Mouse (Mus musculus): ENCODE data around the gene Dok1. TPM values are rescaled to one million over a fixed set of nuclear protein-coding genes. Genes with fewer than 3 reads are reported as not detected.

Dok1 gene
- polyA plus RNA-seq, 1 experiment from 2014 or later: 4.9 TPM

GRCm38 (mm10) chr6:83023786-83024185, 9.5 kb downstream of the Dok1 start:
- no peak for ATAC-seq (ENCODE audit: low FRiP score)
- Histone ChIP-seq H3K4me3 (replicated peaks) (no peak overlapping the region), H3K4me1 (no peaks in the 10 kb centered on the region), H3K27ac (no peak overlapping the region), H3K9me3 (no peaks in the 10 kb centered on the region), H3K4me2 (no peak overlapping the region), H3K36me3 (replicated peaks) (no peaks in the 10 kb centered on the region), H3K9ac (no peak overlapping the region), H3K27me3 (peaks cover 19% of the 10 kb centered on the region)
- 93% methylated on average over 2 of the region's 2 CpGs for WGBS

- H3K9ac ChIP-seq: no peak overlapping the region
- no peaks in the 10 kb centered on the region for H3K36me3 ChIP-seq (replicated peaks)
- WGBS: 85% methylated on average over 9 of the region's 9 CpGs
- peaks cover 11% of the 10 kb centered on the region; the same call in 1 of the 2 replicates for H3K27me3 ChIP-seq
- no peak overlapping the region for H3K4me2 ChIP-seq
- no peaks in the 10 kb centered on the region for H3K4me1 ChIP-seq
- no peak overlapping the region for H3K27ac ChIP-seq
- H3K4me3 ChIP-seq (replicated peaks): no peak overlapping the region
- no peak for ATAC-seq (ENCODE audit: low FRiP score)
- no peaks in the 10 kb centered on the region for H3K9me3 ChIP-seq
Measured at GRCm38 (mm10) chr6:83023008-83023407, 10.3 kb downstream of the Dok1 start.

- H3K27me3 ChIP-seq: no peaks in the 10 kb centered on the region
- no peaks in the 10 kb centered on the region for H3K4me1 ChIP-seq
- no peaks in the 10 kb centered on the region for H3K36me3 ChIP-seq (replicated peaks)
- no peak overlapping the region for H3K9ac ChIP-seq
- H3K4me3 ChIP-seq (replicated peaks): no peak overlapping the region
- H3K27ac ChIP-seq: no peak overlapping the region
- H3K4me2 ChIP-seq: no peak overlapping the region
- ATAC-seq (ENCODE audit: low FRiP score): no peak
- WGBS: 89% methylated on average over 4 of the region's 4 CpGs
- H3K9me3 ChIP-seq: no peaks in the 10 kb centered on the region
Measured at GRCm38 (mm10) chr6:83020836-83021593, 12.3 kb downstream of the Dok1 start.

- H3K4me2 ChIP-seq: no peak overlapping the region
- H3K4me1 ChIP-seq: no peaks in the 10 kb centered on the region
- WGBS: 85% methylated on average over 6 of the region's 6 CpGs
- no peak overlapping the region for H3K9ac ChIP-seq
- H3K4me3 ChIP-seq (replicated peaks): no peak overlapping the region
- no peaks in the 10 kb centered on the region for H3K36me3 ChIP-seq (replicated peaks)
- no peak for ATAC-seq (ENCODE audit: low FRiP score)
- H3K9me3 ChIP-seq: no peaks in the 10 kb centered on the region
- no peaks in the 10 kb centered on the region for H3K27me3 ChIP-seq
- no peak overlapping the region for H3K27ac ChIP-seq
Measured at GRCm38 (mm10) chr6:83020121-83020520, 13.2 kb downstream of the Dok1 start.

- Histone ChIP-seq H3K36me3 (replicated peaks) (no peaks in the 10 kb centered on the region), H3K4me3 (replicated peaks) (no peak overlapping the region), H3K27me3 (no peaks in the 10 kb centered on the region), H3K27ac (no peak overlapping the region), H3K9ac (no peak overlapping the region), H3K9me3 (no peaks in the 10 kb centered on the region), H3K4me2 (no peak overlapping the region), H3K4me1 (no peaks in the 10 kb centered on the region)
- no peak for ATAC-seq (ENCODE audit: low FRiP score)
- WGBS: 67% methylated on average over 3 of the region's 3 CpGs
Measured at GRCm38 (mm10) chr6:83019044-83019443, 14.2 kb downstream of the Dok1 start.

GRCm38 (mm10) chr6:83017190-83017589, 16.1 kb downstream of the Dok1 start:
- Histone ChIP-seq H3K9me3 (no peaks in the 10 kb centered on the region), H3K4me3 (replicated peaks) (no peak overlapping the region), H3K27me3 (no peaks in the 10 kb centered on the region), H3K4me1 (no peaks in the 10 kb centered on the region), H3K9ac (no peak overlapping the region), H3K27ac (no peak overlapping the region), H3K36me3 (replicated peaks) (no peaks in the 10 kb centered on the region), H3K4me2 (no peak overlapping the region)
- no peak for ATAC-seq (ENCODE audit: low FRiP score)
- WGBS: 81% methylated on average over 3 of the region's 3 CpGs

- H3K4me3 ChIP-seq (replicated peaks): no peak overlapping the region
- H3K9me3 ChIP-seq: no peaks in the 10 kb centered on the region
- WGBS: 93% methylated on average over 2 of the region's 2 CpGs
- ATAC-seq (ENCODE audit: low FRiP score): no peak
- H3K4me1 ChIP-seq: no peaks in the 10 kb centered on the region
- H3K27me3 ChIP-seq: no peaks in the 10 kb centered on the region
- H3K36me3 ChIP-seq (replicated peaks): no peaks in the 10 kb centered on the region
- no peak overlapping the region for H3K27ac ChIP-seq
- no peak overlapping the region for H3K4me2 ChIP-seq
- H3K9ac ChIP-seq: no peak overlapping the region
Measured at GRCm38 (mm10) chr6:83015749-83016148, 17.5 kb downstream of the Dok1 start.

GRCm38 (mm10) chr6:83014482-83015466, 18.5 kb downstream of the Dok1 start:
- no peak overlapping the region for H3K9ac ChIP-seq
- ATAC-seq (ENCODE audit: low FRiP score): no peak
- no peak overlapping the region for H3K4me2 ChIP-seq
- H3K27ac ChIP-seq: no peak overlapping the region
- no peaks in the 10 kb centered on the region for H3K36me3 ChIP-seq (replicated peaks)
- WGBS: 75% methylated on average over 12 of the region's 12 CpGs
- H3K27me3 ChIP-seq: peaks cover 4% of the 10 kb centered on the region; the same call in 1 of the 2 replicates
- H3K9me3 ChIP-seq: no peaks in the 10 kb centered on the region
- H3K4me3 ChIP-seq (replicated peaks): no peak overlapping the region
- H3K4me1 ChIP-seq: no peaks in the 10 kb centered on the region

GRCm38 (mm10) chr6:83013444-83013843, 19.8 kb downstream of the Dok1 start:
- Histone ChIP-seq H3K36me3 (replicated peaks) (no peaks in the 10 kb centered on the region), H3K4me2 (no peak overlapping the region), H3K9me3 (no peaks in the 10 kb centered on the region), H3K27ac (no peak overlapping the region), H3K27me3 (peaks cover 6% of the 10 kb centered on the region; the same call in 1 of the 2 replicates), H3K9ac (no peak overlapping the region), H3K4me3 (replicated peaks) (no peak overlapping the region), H3K4me1 (no peaks in the 10 kb centered on the region)
- WGBS: 64% methylated on average over 5 of the region's 5 CpGs
- ATAC-seq (ENCODE audit: low FRiP score): no peak

GRCm38 (mm10) chr6:83011756-83012155, 21.5 kb downstream of the Dok1 start:
- no peak overlapping the region for H3K9ac ChIP-seq
- no peaks in the 10 kb centered on the region for H3K9me3 ChIP-seq
- no peak overlapping the region for H3K4me3 ChIP-seq (replicated peaks)
- no peak overlapping the region for H3K27ac ChIP-seq
- ATAC-seq (ENCODE audit: low FRiP score): no peak
- peaks cover 7% of the 10 kb centered on the region; the same call in 1 of the 2 replicates for H3K27me3 ChIP-seq
- no peaks in the 10 kb centered on the region for H3K4me1 ChIP-seq
- no peak overlapping the region for H3K4me2 ChIP-seq
- WGBS: 74% methylated on average over 6 of the region's 6 CpGs
- H3K36me3 ChIP-seq (replicated peaks): no peaks in the 10 kb centered on the region

GRCm38 (mm10) chr6:83011255-83011654, 22.0 kb downstream of the Dok1 start:
- no peak overlapping the region for H3K4me2 ChIP-seq
- no peak overlapping the region for H3K4me3 ChIP-seq (replicated peaks)
- no peak overlapping the region for H3K9ac ChIP-seq
- H3K36me3 ChIP-seq (replicated peaks): no peaks in the 10 kb centered on the region
- no peaks in the 10 kb centered on the region for H3K4me1 ChIP-seq
- 83% methylated on average over 7 of the region's 7 CpGs for WGBS
- H3K9me3 ChIP-seq: no peaks in the 10 kb centered on the region
- peaks cover 7% of the 10 kb centered on the region; the same call in 1 of the 2 replicates for H3K27me3 ChIP-seq
- no peak overlapping the region for H3K27ac ChIP-seq
- ATAC-seq (ENCODE audit: low FRiP score): no peak

GRCm38 (mm10) chr6:83010010-83010409, 23.3 kb downstream of the Dok1 start:
- no peak overlapping the region for H3K4me2 ChIP-seq
- H3K9ac ChIP-seq: no peak overlapping the region
- no peak for ATAC-seq (ENCODE audit: low FRiP score)
- 81% methylated on average over 7 of the region's 7 CpGs for WGBS
- H3K4me1 ChIP-seq: no peaks in the 10 kb centered on the region
- no peaks in the 10 kb centered on the region for H3K9me3 ChIP-seq
- H3K27ac ChIP-seq: no peak overlapping the region
- peaks cover 7% of the 10 kb centered on the region; the same call in 1 of the 2 replicates for H3K27me3 ChIP-seq
- H3K36me3 ChIP-seq (replicated peaks): no peaks in the 10 kb centered on the region
- no peak overlapping the region for H3K4me3 ChIP-seq (replicated peaks)

Data from forebrain, embryonic 12.5 days (tissue).